ENCODE assay signal across 8 mouse cellular contexts in the genomic region with DNA sequence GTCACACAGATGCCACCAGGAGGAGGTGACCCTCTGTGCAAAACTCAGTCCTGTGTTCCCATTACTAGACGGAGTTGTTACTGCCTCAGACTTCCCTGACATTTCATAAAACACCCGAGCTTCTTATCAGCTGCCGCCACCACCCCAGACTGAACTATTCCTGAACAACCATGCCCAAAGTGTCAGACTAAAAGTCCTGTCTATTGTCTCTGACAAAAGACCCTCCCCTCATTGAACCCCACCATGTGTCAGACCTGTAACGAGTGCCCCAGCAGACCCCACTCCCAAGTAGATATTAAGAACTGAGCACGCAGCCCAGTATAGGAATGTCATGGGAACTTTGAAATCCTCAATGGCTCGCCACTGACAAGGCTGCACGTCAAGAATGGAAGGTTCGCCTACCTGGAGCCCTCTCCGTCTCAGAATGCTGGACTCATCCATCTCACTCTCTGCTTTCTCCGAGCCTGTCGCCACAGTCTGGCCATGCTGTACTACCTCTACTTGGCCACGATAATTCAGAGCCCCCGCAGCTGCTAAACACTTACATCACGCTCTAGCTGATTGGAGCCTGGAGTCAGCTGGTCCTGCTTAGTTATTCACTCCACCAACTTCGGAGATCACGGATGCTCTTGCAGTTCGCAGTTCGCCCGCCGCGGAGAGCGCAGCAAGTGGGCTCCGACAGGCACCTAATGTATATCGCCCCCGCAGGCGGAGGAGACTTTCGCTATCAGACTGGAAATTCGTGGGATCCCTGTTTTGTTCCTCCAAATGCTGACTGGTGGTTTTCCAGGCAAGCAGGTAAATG.
DNase-seq lines count a peak whose midpoint lies in the region; ATAC-seq and TF ChIP-seq lines count a peak whose summit lies in the region.

No protein-coding gene starts in this region.

- peak; percentile 69 for ATAC-seq in embryonic facial prominence, embryonic 15.5 days (ENCODE audit: insufficient number of reproducible peaks, low FRiP score, low TSS enrichment, low read depth)
- peak; percentile 87 for ATAC-seq in heart, embryonic 11.5 days (replicated peaks; ENCODE audit: insufficient number of reproducible peaks, low FRiP score, low TSS enrichment)
- peak; percentile 85 for ATAC-seq in kidney, embryonic 14.5 days (ENCODE audit: low FRiP score, low TSS enrichment)
- peak; percentile 82 for ATAC-seq in limb, embryonic 11.5 days (ENCODE audit: insufficient number of reproducible peaks, low FRiP score, low TSS enrichment, low read depth)

- WGBS in spleen, adult 2 months, result 3% methylated on average over 28 of the region's 28 CpGs
- 5% methylated on average over 28 of the region's 28 CpGs for WGBS in embryonic facial prominence, embryonic 15.5 days
- 1% methylated on average over 28 of the region's 28 CpGs for WGBS in heart, embryonic 11.5 days (ENCODE audit: insufficient replicate concordance)
- 5% methylated on average over 28 of the region's 28 CpGs for WGBS in kidney, embryonic 14.5 days
- 6% methylated on average over 28 of the region's 28 CpGs for WGBS in limb, embryonic 11.5 days
- 7% methylated on average over 28 of the region's 28 CpGs for WGBS in midbrain, embryonic 10.5 days

- DNase-seq in spleen, adult 2 months (ENCODE audit: low read depth in 1 of 2, low spot score in 2 of 2), result peak; percentile 5 to 7
- no peak for DNase-seq in spleen, adult 12 weeks (ENCODE audit: low spot score)
- DNase-seq in limb, embryonic 11.5 days (ENCODE audit: low spot score), result peak; percentile 74
- peak; percentile 77 for DNase-seq in midbrain, embryonic 10.5 days (ENCODE audit: low spot score)
- peak; percentile 50 to 71 for DNase-seq in spleen, postnatal 4 days (ENCODE audit: low spot score in 2 of 2)

- peak overlapping the region; percentile 24; the same call in 1 of the 2 replicates for H3K4me3 ChIP-seq in spleen, adult 2 months (ENCODE audit: extremely low read depth, insufficient read depth, insufficient read length)
- H3K4me3 ChIP-seq in embryonic facial prominence, embryonic 15.5 days (replicated peaks), result peak overlapping the region; percentile 47
- H3K4me3 ChIP-seq in heart, embryonic 11.5 days (ENCODE audit: low read depth, low read length), result peak overlapping the region; percentile 56
- peak overlapping the region; percentile 46 for H3K4me3 ChIP-seq in kidney, embryonic 14.5 days (ENCODE audit: low read length)
- H3K4me3 ChIP-seq in limb, embryonic 11.5 days (ENCODE audit: low read depth, low read length), result peak overlapping the region; percentile 31
- H3K4me3 ChIP-seq in midbrain, embryonic 10.5 days, result peak overlapping the region; percentile 57

- H3K36me3 ChIP-seq in spleen, adult 2 months (ENCODE audit: control insufficient read depth, insufficient read depth, low read length), result no peaks in the 10 kb centered on the region
- no peaks in the 10 kb centered on the region for H3K36me3 ChIP-seq in embryonic facial prominence, embryonic 15.5 days
- no peaks in the 10 kb centered on the region for H3K36me3 ChIP-seq in heart, embryonic 11.5 days (ENCODE audit: control insufficient read depth, insufficient read depth, low read length)
- H3K36me3 ChIP-seq in kidney, embryonic 14.5 days (ENCODE audit: control insufficient read depth, insufficient read depth, low read length), result no peaks in the 10 kb centered on the region
- H3K36me3 ChIP-seq in limb, embryonic 11.5 days (ENCODE audit: control insufficient read depth, insufficient read depth, low read length), result no peaks in the 10 kb centered on the region
- H3K36me3 ChIP-seq in midbrain, embryonic 10.5 days, result no peaks in the 10 kb centered on the region

- no peak overlapping the region for H3K9ac ChIP-seq in embryonic facial prominence, embryonic 15.5 days
- peak overlapping the region; percentile 75 for H3K9ac ChIP-seq in heart, embryonic 11.5 days (ENCODE audit: low read depth, low read length)
- H3K9ac ChIP-seq in kidney, embryonic 14.5 days (ENCODE audit: low read depth, low read length), result peak overlapping the region; percentile 40
- H3K9ac ChIP-seq in limb, embryonic 11.5 days (ENCODE audit: low read length), result 0 out of 2 replicates have a peak overlapping the region, but pooled peaks have one; percentile 8

- no peaks in the 10 kb centered on the region for H3K9me3 ChIP-seq in embryonic facial prominence, embryonic 15.5 days (replicated peaks)
- H3K9me3 ChIP-seq in heart, embryonic 11.5 days (replicated peaks; ENCODE audit: control insufficient read depth, low read length), result no peaks in the 10 kb centered on the region
- H3K9me3 ChIP-seq in kidney, embryonic 14.5 days (ENCODE audit: control insufficient read depth, low read length), result no peaks in the 10 kb centered on the region
- H3K9me3 ChIP-seq in limb, embryonic 11.5 days (ENCODE audit: control insufficient read depth, low read length), result no peaks in the 10 kb centered on the region
- H3K9me3 ChIP-seq in midbrain, embryonic 10.5 days (replicated peaks), result no peaks in the 10 kb centered on the region

- no peak for TF ChIP-seq POLR2A in spleen, adult 2 months (IDR thresholded peaks at IDR 0.05; ENCODE audit: low read depth, low read length)

- TF ChIP-seq CTCF in spleen, adult 2 months (IDR thresholded peaks at IDR 0.05; ENCODE audit: extremely low read depth, insufficient read depth, insufficient read length, insufficient replicate concordance), result no peak

- H3K4me1 ChIP-seq in spleen, adult 2 months (ENCODE audit: control insufficient read depth, insufficient read depth, insufficient read length), result peaks cover 5% of the 10 kb centered on the region; the same call in 1 of the 2 replicates
- H3K4me1 ChIP-seq in embryonic facial prominence, embryonic 15.5 days, result peaks cover 13% of the 10 kb centered on the region; the same call in 1 of the 2 replicates
- peaks cover 10% of the 10 kb centered on the region for H3K4me1 ChIP-seq in heart, embryonic 11.5 days (ENCODE audit: control insufficient read depth, insufficient read depth, low read length)
- peaks cover 5% of the 10 kb centered on the region; the same call in 1 of the 2 replicates for H3K4me1 ChIP-seq in kidney, embryonic 14.5 days (ENCODE audit: control insufficient read depth, insufficient read depth, low read length)
- no peaks in the 10 kb centered on the region; the same call in 1 of the 2 replicates for H3K4me1 ChIP-seq in limb, embryonic 11.5 days (ENCODE audit: control insufficient read depth, insufficient read depth, low read length)
- H3K4me1 ChIP-seq in midbrain, embryonic 10.5 days, result peaks cover 25% of the 10 kb centered on the region

- H3K27ac ChIP-seq in spleen, adult 2 months (ENCODE audit: insufficient read depth, low read length), result no peak overlapping the region
- H3K27ac ChIP-seq in embryonic facial prominence, embryonic 15.5 days (replicated peaks), result peak overlapping the region; percentile 8; the same call in 1 of the 2 replicates
- H3K27ac ChIP-seq in heart, embryonic 11.5 days (ENCODE audit: low read depth, low read length), result peak overlapping the region; percentile 89
- no peak overlapping the region for H3K27ac ChIP-seq in kidney, embryonic 14.5 days (ENCODE audit: low read depth, low read length)
- no peak overlapping the region for H3K27ac ChIP-seq in limb, embryonic 11.5 days (replicated peaks; ENCODE audit: low read depth, low read length)
- peak overlapping the region; percentile 23; the same call in 1 of the 2 replicates for H3K27ac ChIP-seq in midbrain, embryonic 10.5 days (replicated peaks)

- peak overlapping the region; percentile 84 for H3K4me2 ChIP-seq in embryonic facial prominence, embryonic 15.5 days (replicated peaks)
- H3K4me2 ChIP-seq in heart, embryonic 11.5 days, result peak overlapping the region; percentile 74
- H3K4me2 ChIP-seq in kidney, embryonic 14.5 days (replicated peaks; ENCODE audit: low read depth, low read length), result peak overlapping the region; percentile 85
- peak overlapping the region; percentile 70 for H3K4me2 ChIP-seq in limb, embryonic 11.5 days (ENCODE audit: low read depth, severe bottlenecking)

- peaks cover 6% of the 10 kb centered on the region for H3K27me3 ChIP-seq in spleen, adult 2 months (ENCODE audit: control insufficient read depth, insufficient read depth, low read length)
- peaks cover 6% of the 10 kb centered on the region; the same call in 1 of the 2 replicates for H3K27me3 ChIP-seq in embryonic facial prominence, embryonic 15.5 days
- no peaks in the 10 kb centered on the region for H3K27me3 ChIP-seq in heart, embryonic 11.5 days (ENCODE audit: control insufficient read depth, insufficient read depth, low read length)
- H3K27me3 ChIP-seq in kidney, embryonic 14.5 days (ENCODE audit: control insufficient read depth, insufficient read depth, low read length), result 0 out of 2 replicates have a peak, but pooled peaks cover 13% of the 10 kb centered on the region
- H3K27me3 ChIP-seq in limb, embryonic 11.5 days (ENCODE audit: control insufficient read depth, insufficient read depth, low read length), result no peaks in the 10 kb centered on the region
- H3K27me3 ChIP-seq in midbrain, embryonic 10.5 days (ENCODE audit: low read depth, poor library complexity, severe bottlenecking), result peaks cover 24% of the 10 kb centered on the region

Comparison
In these comparisons a context has a peak if more than half of its experiments do, and no peak if none do; other contexts are left out.
1. H3K27ac ChIP-seq: peak in embryonic facial prominence, embryonic 15.5 days (single experiment), heart, embryonic 11.5 days (single experiment) and midbrain, embryonic 10.5 days (single experiment); none in spleen, adult 2 months (single experiment), kidney, embryonic 14.5 days (single experiment) and limb, embryonic 11.5 days (single experiment).
2. Peak in every context shown above with its lines, with median percentiles within 50 percentile points of each other: H3K4me3 ChIP-seq, ATAC-seq and H3K4me2 ChIP-seq.